Mouse (Mus musculus) embryonic facial prominence, embryonic 12.5 days (tissue): ENCODE results near the gene Pck2. TPM values are rescaled to one million over a fixed set of nuclear protein-coding genes. Genes with fewer than 3 reads are reported as not detected.
A peak's percentile ranks its signal among the peaks of the same experiment; 100 is the strongest.

Source experiments
- ATAC-seq: fragments of 200-750 bp; cut with Nextera tagmentation; 2 replicates; pipeline ENCODE4 v1.8.0; 2017; ENCODE audit not compliant: insufficient number of reproducible peaks, insufficient read depth, low FRiP score, low TSS enrichment
- H3K27ac ChIP-seq: fragments of 300-500 bp; sonication (generic); 2 replicates; pipeline ENCODE4 v1.5.1; 2016; ENCODE audit warnings: mild to moderate bottlenecking
- H3K27me3 ChIP-seq: fragments of 300-500 bp; sonication (generic); 2 replicates; pipeline ENCODE4 v1.6.1; 2016; ENCODE audit warnings: mild to moderate bottlenecking, moderate library complexity
- H3K36me3 ChIP-seq: fragments of 300-500 bp; sonication (generic); 2 replicates; pipeline ENCODE4 v1.6.1; 2016; ENCODE audit warnings: mild to moderate bottlenecking
- H3K4me1 ChIP-seq: fragments of 300-500 bp; sonication (generic); 2 replicates; pipeline ENCODE4 v1.6.1; 2016
- H3K4me2 ChIP-seq: fragments of 300-500 bp; sonication (generic); replicated peaks from 2 replicates; pipeline ENCODE4 v1.6.1; 2016; ENCODE audit warnings: mild to moderate bottlenecking, moderate library complexity
- H3K4me3 ChIP-seq: fragments of 300-500 bp; sonication (generic); 2 replicates; pipeline ENCODE4 v1.5.1; 2016; ENCODE audit warnings: mild to moderate bottlenecking
- H3K9ac ChIP-seq: fragments of 300-500 bp; sonication (generic); 2 replicates; pipeline ENCODE4 v1.6.1; 2016; ENCODE audit warnings: mild to moderate bottlenecking, moderate library complexity
- H3K9me3 ChIP-seq: fragments of 300-500 bp; sonication (generic); 2 replicates; pipeline ENCODE4 v1.6.1; 2016; ENCODE audit warnings: mild to moderate bottlenecking, moderate library complexity
- WGBS: fragments of 180-500 bp; shearing (Covaris S2); methylation state at CpG from one replicate; pipeline ENCODE4 v1.1.7; 2016; 5-methylcytosine and 5-hydroxymethylcytosine counted together
- polyA plus RNA-seq: library from polyadenylated mRNA; unstranded; fragments of >200 nt; fragmentation: Nextera tagmentation; extraction: Ambion mirVana; gene quantifications from 2 replicates; pipeline ENCODE4 v1.2.1, GENCODE M21; 2016

Pck2 gene
- polyA plus RNA-seq, 1 experiment from 2014 or later, result 36.1 TPM

GRCm38 (mm10) chr14:55536116-55536745, 3.8 kb upstream of the Pck2 start:
- H3K27ac ChIP-seq, result no peak overlapping the region
- no peaks in the 10 kb centered on the region for H3K36me3 ChIP-seq
- no peak overlapping the region for H3K4me3 ChIP-seq
- WGBS, result 49% methylated on average over 6 of the region's 6 CpGs
- no peak overlapping the region for H3K4me2 ChIP-seq
- no peak overlapping the region for H3K9ac ChIP-seq
- no peak for ATAC-seq
- H3K4me1 ChIP-seq, result peaks cover 6% of the 10 kb centered on the region
- no peaks in the 10 kb centered on the region for H3K27me3 ChIP-seq
- H3K9me3 ChIP-seq, result no peaks in the 10 kb centered on the region

DNA sequence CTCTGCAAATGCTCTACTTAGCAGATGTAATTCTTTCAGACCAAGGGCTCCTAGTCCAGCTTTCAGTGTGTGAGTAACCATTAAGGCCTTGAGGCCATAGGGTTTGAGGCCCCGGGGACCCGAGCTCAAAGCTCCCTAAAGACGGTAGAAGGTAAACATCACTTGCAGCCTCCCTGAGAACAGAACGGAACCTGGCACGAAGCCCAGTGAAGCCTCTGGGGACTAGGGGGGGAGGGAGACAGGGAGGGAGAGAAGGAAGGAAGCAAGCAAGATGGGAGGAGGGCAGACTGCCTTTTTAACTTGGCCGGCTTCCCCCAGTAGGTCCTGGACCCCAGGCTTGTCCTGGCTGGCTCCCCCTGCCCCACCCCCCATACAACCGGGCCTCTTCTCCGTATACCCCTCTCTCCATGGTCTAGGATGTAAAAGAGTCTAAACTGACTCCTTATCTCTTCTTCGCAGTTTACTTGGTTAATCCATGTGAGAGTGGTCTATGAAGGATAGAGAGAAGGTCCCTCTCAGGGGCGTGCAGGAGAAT, 788 bp downstream of the Pck2 start:
- H3K4me1 ChIP-seq, result peaks cover 11% of the 10 kb centered on the region
- no peaks in the 10 kb centered on the region for H3K9me3 ChIP-seq
- peak overlapping the region; percentile 75 for H3K4me2 ChIP-seq
- no peaks in the 10 kb centered on the region for H3K27me3 ChIP-seq
- peak overlapping the region; percentile 84 for H3K27ac ChIP-seq
- H3K36me3 ChIP-seq, result peaks cover 26% of the 10 kb centered on the region
- peak; percentile 42 for ATAC-seq
- 7% methylated on average over 10 of the region's 10 CpGs for WGBS
- H3K9ac ChIP-seq, result peak overlapping the region; percentile 70
- H3K4me3 ChIP-seq, result peak overlapping the region; percentile 57

GRCm38 (mm10) chr14:55542268-55542667, 2.2 kb downstream of the Pck2 start:
- H3K36me3 ChIP-seq, result peaks cover 29% of the 10 kb centered on the region
- H3K4me1 ChIP-seq, result peaks cover 11% of the 10 kb centered on the region
- H3K9me3 ChIP-seq, result no peaks in the 10 kb centered on the region
- H3K4me2 ChIP-seq, result no peak overlapping the region
- WGBS, result 97% methylated on average over 12 of the region's 12 CpGs
- H3K9ac ChIP-seq, result no peak overlapping the region
- H3K27ac ChIP-seq, result no peak overlapping the region
- no peak overlapping the region for H3K4me3 ChIP-seq
- no peak for ATAC-seq
- H3K27me3 ChIP-seq, result no peaks in the 10 kb centered on the region

DNA sequence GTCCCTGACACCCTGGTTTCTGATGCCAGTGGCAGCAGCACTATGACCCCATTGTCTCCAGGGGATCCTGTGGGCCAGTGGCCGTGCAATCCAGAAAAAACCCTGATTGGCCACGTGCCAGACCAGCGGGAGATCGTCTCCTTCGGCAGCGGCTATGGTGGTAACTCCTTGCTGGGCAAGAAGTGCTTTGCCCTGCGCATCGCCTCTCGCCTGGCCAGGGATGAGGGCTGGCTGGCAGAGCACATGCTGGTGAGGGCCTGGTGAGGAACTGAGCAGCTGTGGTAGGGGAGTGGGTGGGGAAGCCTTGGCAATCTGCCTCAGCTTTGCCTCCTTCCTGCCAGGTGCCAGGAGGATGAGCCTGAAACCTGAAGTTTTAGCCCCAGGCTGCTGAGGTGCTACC, 4.3 kb downstream of the Pck2 start:
- H3K36me3 ChIP-seq, result peaks cover 49% of the 10 kb centered on the region
- 86% methylated on average over 9 of the region's 9 CpGs for WGBS
- H3K27me3 ChIP-seq, result no peaks in the 10 kb centered on the region

DNA sequence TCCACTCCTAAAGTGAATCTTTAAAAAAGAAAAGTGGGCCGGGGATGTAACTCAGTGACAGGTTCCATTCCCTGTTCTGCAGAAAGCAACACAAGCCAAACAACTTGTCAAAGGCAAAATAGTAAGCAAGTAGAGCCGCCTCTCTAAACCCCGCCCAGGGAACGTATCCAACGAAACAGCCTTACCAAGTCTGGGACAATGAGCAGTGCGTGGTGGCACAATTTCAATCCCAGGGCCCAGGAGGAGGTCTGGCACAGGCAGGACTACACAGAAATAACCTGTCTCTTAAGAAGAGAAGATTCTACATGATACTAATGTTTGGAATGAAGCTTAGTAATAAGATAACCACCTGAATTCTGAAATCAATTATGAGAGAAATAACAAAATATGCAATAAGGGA, 10.1 kb downstream of the Pck2 start:
- H3K27ac ChIP-seq, result no peak overlapping the region
- no peaks in the 10 kb centered on the region for H3K4me1 ChIP-seq
- H3K4me2 ChIP-seq, result no peak overlapping the region
- H3K9ac ChIP-seq, result no peak overlapping the region
- H3K4me3 ChIP-seq, result no peak overlapping the region
- no peaks in the 10 kb centered on the region for H3K9me3 ChIP-seq
- no peak for ATAC-seq
- H3K36me3 ChIP-seq, result peaks cover 29% of the 10 kb centered on the region
- WGBS, result 86% methylated on average over 6 of the region's 6 CpGs
- H3K27me3 ChIP-seq, result no peaks in the 10 kb centered on the region

More for the DNA sequence above, 4.3 kb downstream of the Pck2 start:
- Histone ChIP-seq H3K4me1 (peaks cover 11% of the 10 kb centered on the region), H3K27ac (no peak overlapping the region), H3K4me3 (no peak overlapping the region), H3K9ac (no peak overlapping the region), H3K9me3 (no peaks in the 10 kb centered on the region), H3K4me2 (no peak overlapping the region)
- no peak for ATAC-seq

- peaks cover 20% of the 10 kb centered on the region for H3K36me3 ChIP-seq
- WGBS, result 75% methylated on average over 5 of the region's 5 CpGs
- no peaks in the 10 kb centered on the region for H3K9me3 ChIP-seq
- H3K4me3 ChIP-seq, result no peak overlapping the region
- H3K9ac ChIP-seq, result no peak overlapping the region
- no peak for ATAC-seq
- H3K4me1 ChIP-seq, result no peaks in the 10 kb centered on the region
- H3K27ac ChIP-seq, result no peak overlapping the region
- H3K4me2 ChIP-seq, result no peak overlapping the region
- H3K27me3 ChIP-seq, result no peaks in the 10 kb centered on the region
Measured at GRCm38 (mm10) chr14:55551347-55551746, 11.3 kb downstream of the Pck2 start.

GRCm38 (mm10) chr14:55551794-55552193, 11.7 kb downstream of the Pck2 start:
- 94% methylated on average over 8 of the region's 8 CpGs for WGBS
- no peak overlapping the region for H3K27ac ChIP-seq
- no peaks in the 10 kb centered on the region for H3K27me3 ChIP-seq
- no peak overlapping the region for H3K9ac ChIP-seq
- H3K4me3 ChIP-seq, result no peak overlapping the region
- H3K4me1 ChIP-seq, result peaks cover 2% of the 10 kb centered on the region; the same call in 1 of the 2 replicates
- H3K4me2 ChIP-seq, result no peak overlapping the region
- ATAC-seq, result no peak
- H3K36me3 ChIP-seq, result peaks cover 20% of the 10 kb centered on the region
- no peaks in the 10 kb centered on the region for H3K9me3 ChIP-seq

GRCm38 (mm10) chr14:55554635-55555034, 14.6 kb downstream of the Pck2 start:
- Histone ChIP-seq H3K27ac (no peak overlapping the region), H3K4me3 (no peak overlapping the region), H3K36me3 (no peaks in the 10 kb centered on the region), H3K9ac (no peak overlapping the region), H3K4me2 (no peak overlapping the region), H3K9me3 (no peaks in the 10 kb centered on the region), H3K4me1 (peaks cover 6% of the 10 kb centered on the region; the same call in 1 of the 2 replicates), H3K27me3 (no peaks in the 10 kb centered on the region)
- ATAC-seq, result no peak

DNA sequence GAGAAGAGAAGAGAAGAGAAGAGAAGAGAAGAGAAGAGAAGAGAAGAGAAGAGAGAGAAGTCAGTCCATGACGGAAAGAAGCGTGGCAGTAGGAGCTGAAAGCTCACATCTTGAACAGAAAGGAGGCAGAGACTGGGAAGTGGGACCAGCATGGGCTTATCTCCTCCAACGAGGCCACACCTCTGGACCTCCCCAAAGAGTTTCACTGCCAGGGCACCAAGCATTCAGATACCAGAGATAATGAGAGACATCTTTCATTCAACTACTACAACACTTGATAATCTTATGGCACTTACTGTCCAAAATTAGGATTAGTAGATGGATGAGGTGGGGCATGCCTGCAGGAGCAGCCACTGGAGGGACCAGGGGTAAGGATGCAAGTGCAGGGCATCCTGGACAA, 15.7 kb downstream of the Pck2 start:
- no peak for ATAC-seq
- Histone ChIP-seq H3K4me2 (no peak overlapping the region), H3K4me3 (no peak overlapping the region), H3K9me3 (no peaks in the 10 kb centered on the region), H3K4me1 (peaks cover 6% of the 10 kb centered on the region; the same call in 1 of the 2 replicates), H3K36me3 (no peaks in the 10 kb centered on the region), H3K9ac (no peak overlapping the region), H3K27ac (no peak overlapping the region), H3K27me3 (no peaks in the 10 kb centered on the region)
- 79% methylated on average over 3 of the region's 3 CpGs for WGBS

GRCm38 (mm10) chr14:55557003-55557402, 16.9 kb downstream of the Pck2 start:
- Histone ChIP-seq H3K4me1 (peaks cover 16% of the 10 kb centered on the region), H3K4me3 (no peak overlapping the region), H3K4me2 (no peak overlapping the region), H3K27me3 (no peaks in the 10 kb centered on the region), H3K9ac (no peak overlapping the region), H3K27ac (no peak overlapping the region), H3K9me3 (no peaks in the 10 kb centered on the region), H3K36me3 (no peaks in the 10 kb centered on the region)
- 28% methylated on average over 5 of the region's 5 CpGs for WGBS
- no peak for ATAC-seq

GRCm38 (mm10) chr14:55557587-55557986, 17.5 kb downstream of the Pck2 start:
- Histone ChIP-seq H3K4me1 (peaks cover 18% of the 10 kb centered on the region), H3K27ac (no peak overlapping the region), H3K9me3 (no peaks in the 10 kb centered on the region), H3K4me2 (no peak overlapping the region), H3K9ac (no peak overlapping the region), H3K27me3 (no peaks in the 10 kb centered on the region), H3K4me3 (no peak overlapping the region), H3K36me3 (no peaks in the 10 kb centered on the region)
- WGBS, result 91% methylated on average over 3 of the region's 3 CpGs
- no peak for ATAC-seq

GRCm38 (mm10) chr14:55558740-55559448, 18.8 kb downstream of the Pck2 start:
- WGBS, result 55% methylated on average over 6 of the region's 6 CpGs
- no peak overlapping the region for H3K27ac ChIP-seq

More at GRCm38 (mm10) chr14:55558740-55559448, 18.8 kb downstream of the Pck2 start:
- no peaks in the 10 kb centered on the region for H3K9me3 ChIP-seq
- H3K4me1 ChIP-seq, result peaks cover 18% of the 10 kb centered on the region
- peak overlapping the region; percentile 70 for H3K4me2 ChIP-seq
- peak overlapping the region; percentile 80; the same call in 1 of the 2 replicates for H3K9ac ChIP-seq
- no peak for ATAC-seq
- no peaks in the 10 kb centered on the region for H3K27me3 ChIP-seq
- peaks cover 7% of the 10 kb centered on the region for H3K36me3 ChIP-seq
- H3K4me3 ChIP-seq, result peak overlapping the region; percentile 67
